Mouse (Mus musculus) layer of hippocampus, adult 9-10 months (tissue): ENCODE results near the gene Cel.
"Not testable (repeated sequence)": the region's sequence is repeated elsewhere in the genome, so short reads cannot be mapped to it uniquely, and the experiment has no call there.

Experiments
- DNase-seq: peaks from one replicate; pipeline ENCODE4 v3.0.0; 2022; ENCODE audit warnings: low spot score

The Cel gene

DNA sequence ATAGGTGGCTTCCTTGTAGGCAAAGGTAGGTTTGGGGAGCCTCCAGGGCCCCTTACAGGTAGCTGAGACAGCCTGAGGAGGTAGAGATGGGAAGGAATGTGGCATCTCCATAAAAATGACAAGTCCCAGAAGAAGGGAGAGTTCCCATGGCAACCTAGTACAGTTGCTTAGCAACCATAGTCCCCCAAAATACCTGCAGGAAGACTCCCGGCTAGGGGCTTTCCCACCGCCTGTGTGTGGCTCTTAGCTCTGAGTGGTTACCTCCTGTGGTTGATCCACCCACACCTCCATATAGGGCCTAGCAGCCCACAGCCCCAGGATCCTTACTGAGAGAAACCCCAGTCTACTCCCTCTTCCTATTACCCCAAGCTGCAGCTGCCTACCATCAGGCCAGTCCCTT, 45.0 kb downstream of the Cel start:
- no peak for DNase-seq

DNA sequence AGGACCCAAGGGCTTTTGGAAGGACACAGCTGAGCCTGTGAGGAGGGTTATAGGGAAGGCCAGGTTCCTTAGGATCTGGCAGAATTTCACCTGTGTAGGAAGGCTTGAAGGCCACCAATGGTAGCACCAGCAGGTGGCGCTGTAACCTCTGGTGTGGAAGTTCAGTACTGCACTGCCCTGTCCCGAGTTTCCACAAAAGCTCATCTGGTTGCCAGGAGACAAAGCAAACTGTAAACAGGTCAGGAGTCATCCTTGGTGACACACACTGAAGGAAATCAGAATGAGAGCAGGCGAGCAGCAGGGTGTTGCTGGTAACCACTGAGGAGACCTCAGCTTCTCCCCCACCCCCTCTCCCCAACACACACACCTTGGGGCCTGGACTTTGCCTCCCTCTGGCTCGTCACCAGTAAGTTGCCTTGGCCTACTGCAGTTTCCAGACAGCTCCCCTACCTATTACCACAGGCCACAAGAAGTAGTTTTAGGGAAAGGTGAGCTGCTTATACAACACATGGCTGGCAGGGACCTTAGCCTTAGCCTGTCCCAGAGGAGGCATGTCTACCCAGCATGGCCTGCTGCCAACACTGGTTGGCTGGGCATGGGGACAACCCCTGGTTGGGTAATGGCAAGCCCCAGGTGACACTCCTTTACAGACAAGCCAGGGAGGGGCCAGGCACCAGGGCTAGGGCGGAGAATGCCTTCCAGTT, 45.8 kb downstream of the Cel start:
- no peak for DNase-seq

DNA sequence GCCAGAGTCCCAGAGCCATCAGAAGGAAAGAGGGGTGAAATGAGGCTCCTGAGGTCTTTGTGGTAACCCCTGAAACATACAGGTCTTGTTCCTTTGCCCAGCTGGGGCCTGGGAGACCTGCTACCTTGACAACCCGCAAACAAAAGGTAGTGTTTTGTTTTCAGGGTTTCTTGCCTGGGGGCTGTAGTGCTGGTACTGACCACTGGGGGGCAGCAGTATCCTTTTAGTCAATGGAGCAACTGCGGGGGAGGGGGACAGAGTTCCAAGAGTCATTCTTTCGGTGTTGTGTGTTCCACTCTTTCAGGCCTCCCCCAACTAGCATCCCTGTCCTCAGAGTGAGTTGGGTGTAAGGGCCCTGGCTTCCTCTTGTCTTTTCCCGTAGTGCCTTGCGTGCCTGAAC, 48.7 kb downstream of the Cel start:
- no peak for DNase-seq

DNA sequence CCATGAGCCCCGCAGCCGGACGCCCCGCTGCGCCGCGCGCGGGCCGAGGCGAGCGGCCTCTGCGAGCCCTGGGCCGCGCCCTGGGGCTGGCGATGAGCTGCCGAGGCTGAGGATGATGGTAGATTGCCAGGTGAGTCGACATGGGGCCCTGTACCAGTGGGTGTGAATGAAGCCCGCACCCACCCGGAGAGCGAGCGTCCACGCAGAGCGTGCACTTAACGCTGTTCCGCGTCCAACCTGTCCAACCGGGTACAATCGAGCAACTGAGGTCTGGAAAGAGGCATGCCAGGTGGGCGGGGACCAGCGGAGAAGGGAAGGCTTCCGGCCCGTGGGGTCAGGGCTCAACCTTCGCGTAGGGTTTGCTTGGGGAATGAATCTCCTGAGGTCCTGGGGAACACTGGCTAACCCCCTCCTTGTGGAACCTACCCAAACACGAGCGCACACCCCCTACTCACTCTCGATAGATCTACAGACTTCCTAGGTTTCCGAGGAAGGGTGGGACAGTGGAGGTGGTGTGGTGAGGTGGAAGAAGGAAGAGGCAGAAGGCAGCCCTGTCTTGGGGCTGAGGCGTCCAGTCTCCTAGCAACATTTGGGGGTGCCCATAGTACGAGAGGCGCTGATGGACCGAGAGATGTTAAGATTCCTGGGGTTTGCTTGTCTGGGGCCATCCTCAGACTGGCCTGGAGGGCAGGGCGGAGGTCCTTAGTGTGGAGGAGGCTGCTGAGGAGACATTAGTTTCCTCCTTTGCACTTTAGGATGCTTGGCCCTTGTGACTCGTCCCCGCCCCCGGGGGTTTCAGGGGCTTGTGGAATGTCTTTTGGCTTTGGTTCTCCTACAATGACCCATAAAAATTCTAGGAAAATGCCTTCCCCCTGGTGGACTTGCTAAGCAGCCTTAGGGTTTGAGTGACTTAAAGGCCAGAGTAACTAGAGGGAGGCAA, 49.5 kb downstream of the Cel start:
- DNase-seq, result no peak

GRCm38 (mm10) chr2:28512798-28513401, 50.3 kb downstream of the Cel start, which contains the start of gene Ralgds:
TSS of gene Ralgds (plus strand) at chr2:28513125.
- no peak for DNase-seq

GRCm38 (mm10) chr2:28511600-28511999, 51.6 kb downstream of the Cel start:
- DNase-seq, result not testable (repeated sequence)

DNA sequence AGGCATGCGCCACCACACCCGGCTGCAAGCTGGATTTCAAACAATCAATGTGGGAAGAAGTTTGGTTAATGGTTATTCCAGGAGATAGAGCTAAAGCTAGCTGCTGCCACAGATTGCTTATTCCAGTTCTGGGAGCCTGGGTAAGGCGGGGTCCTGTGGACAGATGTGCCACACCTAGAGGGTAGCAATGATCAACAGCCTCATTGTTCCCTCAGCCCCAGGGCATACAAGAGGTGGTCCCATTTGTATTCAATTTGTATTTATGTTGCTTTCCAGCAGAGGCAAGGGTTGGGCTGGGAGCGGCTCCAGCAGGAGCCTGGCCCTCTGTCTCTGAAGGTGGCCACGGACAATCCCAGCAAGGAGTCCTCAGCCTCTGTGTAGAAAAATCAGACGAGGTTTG, 56.9 kb downstream of the Cel start:
- DNase-seq, result no peak

DNA sequence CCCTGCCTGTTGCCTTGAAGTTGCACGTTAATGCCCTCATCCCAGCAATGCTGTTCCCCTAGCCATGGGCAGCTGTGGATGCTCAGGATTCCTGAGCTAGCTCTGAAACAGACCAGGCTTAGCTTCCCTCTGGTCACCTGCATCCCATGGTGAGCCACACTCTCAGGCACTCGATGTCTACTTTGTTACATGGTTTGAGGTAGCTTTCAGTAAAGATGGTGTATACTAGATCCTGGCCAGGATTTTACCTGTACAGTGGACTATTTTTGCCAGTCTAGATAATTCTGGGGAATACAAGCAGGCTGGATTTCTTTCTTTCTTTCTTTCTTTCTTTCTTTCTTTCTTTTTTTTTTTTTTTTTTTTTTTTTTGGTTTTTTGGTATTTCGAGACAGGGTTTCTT, 57.4 kb downstream of the Cel start, which contains the start of gene Gm10134:
TSS of gene Gm10134 (plus strand) at position 301 of the 400 bp plus-strand sequence.
- no peak for DNase-seq
